Mouse (Mus musculus) heart, postnatal 25 days (tissue): ENCODE measurements around the gene 2510002D24Rik. TPM values are rescaled to one million over a fixed set of nuclear protein-coding genes. Genes with fewer than 3 reads are reported as not detected.
"Not testable (repeated sequence)": the region's sequence is repeated elsewhere in the genome, so short reads cannot be mapped to it uniquely, and the experiment has no call there.

Experiments
- DNase-seq: peaks from one replicate; pipeline ENCODE4 v3.0.0; 2022; ENCODE audit warnings: low spot score
- intact Hi-C: fragments of 180-260 bp; cut with DNase I; formaldehyde crosslinking; loops from one replicate; pipeline ENCODE4 v1.15.1; 2025
- total RNA-seq, 2 experiments: library from RNA; stranded (reverse); gene quantifications; 2 replicates each; pipeline ENCODE4 v1.2.3; 2021

2510002D24Rik gene
- total RNA-seq, 2 experiments from 2014 or later = 21.1 to 24.2 TPM

GRCm38 (mm10) chr16:18838346-18838745 lies 2.0 kb downstream of the 2510002D24Rik start:
- intact Hi-C loops = no loop called here
- DNase-seq = no peak

GRCm38 (mm10) chr16:18846301-18846820 lies 10.0 kb downstream of the 2510002D24Rik start:
- DNase-seq = no peak
- intact Hi-C loops = no loop called here

GRCm38 (mm10) chr16:18849521-18850190 lies 13.3 kb downstream of the 2510002D24Rik start:
- DNase-seq, intact Hi-C loops: not testable (repeated sequence)

- intact Hi-C loops = loop anchor here (2.0 kb wide), 1 partner anchor 162 kb away; no protein-coding TSS in a partner anchor
- DNase-seq = no peak
Observed at GRCm38 (mm10) chr16:18858551-18858950, 22.2 kb downstream of the 2510002D24Rik start.

GRCm38 (mm10) chr16:18860186-18860585 lies 23.8 kb downstream of the 2510002D24Rik start:
- DNase-seq = peak; percentile 48
- intact Hi-C loops = no loop called here

GRCm38 (mm10) chr16:18870495-18870894 lies 34.1 kb downstream of the 2510002D24Rik start:
- intact Hi-C loops, DNase-seq: not testable (repeated sequence)

GRCm38 (mm10) chr16:18876091-18876441 lies 39.7 kb downstream of the 2510002D24Rik start:
- intact Hi-C loops = no loop called here
- DNase-seq = no peak

GRCm38 (mm10) chr16:18876442-18877308 lies 40.3 kb downstream of the 2510002D24Rik start, which contains the start of the genes Mrpl40 and Hira:
TSS of gene Mrpl40 (minus strand) at chr16:18876862.
TSS of gene Hira (plus strand) at chr16:18877037.
- intact Hi-C loops = no loop called here
- peak; percentile 92 for DNase-seq

- intact Hi-C loops = no loop called here
- peak; percentile 6 for DNase-seq
Observed at GRCm38 (mm10) chr16:18877386-18878090, 41.2 kb downstream of the 2510002D24Rik start.

- intact Hi-C loops = no loop called here
- no peak for DNase-seq
Observed at GRCm38 (mm10) chr16:18878091-18878720, 41.8 kb downstream of the 2510002D24Rik start.

GRCm38 (mm10) chr16:18884044-18884443 lies 47.7 kb downstream of the 2510002D24Rik start:
- intact Hi-C loops = no loop called here

More at GRCm38 (mm10) chr16:18884044-18884443, 47.7 kb downstream of the 2510002D24Rik start:
- no peak for DNase-seq

Other genes with a start within 250 kb of the 2510002D24Rik start
- under 1 TPM; 0.68 to 0.78 TPM for gene Tbx1, start 245.9 kb upstream of the 2510002D24Rik start, total RNA-seq
- 1 to 10 TPM in 1 of 2 experiments, under 1 TPM in 1; 0.36 to 1.1 TPM for gene Gp1bb, start 214.2 kb upstream of the 2510002D24Rik start, total RNA-seq
- gene Gm49601, start 210.2 kb upstream of the 2510002D24Rik start, total RNA-seq = 1 to 10 TPM; 1.0 to 1.6 TPM
- gene Sept5, start 206.6 kb upstream of the 2510002D24Rik start, total RNA-seq = 1 to 10 TPM; 3.9 to 4.6 TPM
- 10 to 100 TPM; 26.9 to 34.2 TPM for gene Cldn5, start 59.7 kb upstream of the 2510002D24Rik start, total RNA-seq
- gene Ufd1, start 24.8 kb upstream of the 2510002D24Rik start, total RNA-seq = 10 to 100 TPM; 51.7 to 58.3 TPM
- 1 to 10 TPM; 2.7 to 4.1 TPM for gene Cdc45, start 24.6 kb upstream of the 2510002D24Rik start, total RNA-seq
- 1 to 10 TPM in 1 of 2 experiments, not detected in 1; 1.5 TPM for gene Gm28539, start within 50 bp of the 2510002D24Rik start, total RNA-seq
- gene Mrpl40, start 40.3 kb downstream of the 2510002D24Rik start, total RNA-seq = 10 to 100 TPM; 56.9 to 61.6 TPM
- 10 to 100 TPM; 21.8 to 24.7 TPM for gene Hira, start 40.5 kb downstream of the 2510002D24Rik start, total RNA-seq